Mouse (Mus musculus) forebrain, embryonic 10.5 days (tissue): ENCODE data around the gene Aco2. TPM values are rescaled to one million over a fixed set of nuclear protein-coding genes. Genes with fewer than 3 reads are reported as not detected.

Source experiments
- DNase-seq: peaks from one replicate; pipeline ENCODE4 v3.0.0-alpha.2; 2017; ENCODE audit warnings: low spot score; ENCODE audit errors: extremely low spot score
- H3K27ac ChIP-seq: fragments of 300-500 bp; sonication (generic); 2 replicates; pipeline ENCODE4 v1.5.1; 2016; ENCODE audit warnings: mild to moderate bottlenecking
- H3K27me3 ChIP-seq: fragments of 300-500 bp; sonication (generic); 2 replicates; pipeline ENCODE4 v1.6.1; 2016; ENCODE audit warnings: mild to moderate bottlenecking; ENCODE audit not compliant: poor library complexity, severe bottlenecking
- H3K36me3 ChIP-seq: fragments of 300-500 bp; sonication (generic); replicated peaks from 2 replicates; pipeline ENCODE4 v1.6.1; 2016; ENCODE audit warnings: mild to moderate bottlenecking, moderate library complexity
- H3K4me1 ChIP-seq: fragments of 300-500 bp; sonication (generic); 2 replicates; pipeline ENCODE4 v1.6.1; 2016
- H3K4me3 ChIP-seq: fragments of 300-500 bp; sonication (generic); 2 replicates; pipeline ENCODE4 v1.5.1; 2016; ENCODE audit warnings: mild to moderate bottlenecking, moderate library complexity
- H3K9me3 ChIP-seq: fragments of 300-500 bp; sonication (generic); 2 replicates; pipeline ENCODE4 v1.6.1; 2016; ENCODE audit warnings: mild to moderate bottlenecking, moderate library complexity
- WGBS: fragments of 180-500 bp; shearing (Covaris S2); methylation state at CpG from one replicate; pipeline ENCODE4 v1.1.7; 2016; 5-methylcytosine and 5-hydroxymethylcytosine counted together
- polyA plus RNA-seq: library from polyadenylated mRNA; unstranded; fragments of >200 nt; fragmentation: Nextera tagmentation; extraction: Ambion mirVana; gene quantifications from 2 replicates; pipeline ENCODE4 v1.2.1, GENCODE M21; 2016

The Aco2 gene
- polyA plus RNA-seq, 1 experiment from 2014 or later = 147 TPM

GRCm38 (mm10) chr15:81920546-81921217, 48.6 kb downstream of the Aco2 start:
- H3K27ac ChIP-seq = no peak overlapping the region
- H3K4me3 ChIP-seq = no peak overlapping the region
- no peaks in the 10 kb centered on the region for H3K27me3 ChIP-seq
- WGBS = 88% methylated on average over 10 of the region's 10 CpGs
- no peaks in the 10 kb centered on the region for H3K9me3 ChIP-seq
- DNase-seq = no peak
- H3K36me3 ChIP-seq = peaks cover 70% of the 10 kb centered on the region
- H3K4me1 ChIP-seq = peaks cover 19% of the 10 kb centered on the region

- H3K36me3 ChIP-seq = peaks cover 64% of the 10 kb centered on the region
- H3K27me3 ChIP-seq = no peaks in the 10 kb centered on the region
- H3K4me3 ChIP-seq = no peak overlapping the region
- no peak for DNase-seq
- no peak overlapping the region for H3K27ac ChIP-seq
- 75% methylated on average over 5 of the region's 5 CpGs for WGBS
- no peaks in the 10 kb centered on the region for H3K9me3 ChIP-seq
- peaks cover 25% of the 10 kb centered on the region for H3K4me1 ChIP-seq
These were observed 49.1 kb downstream of the Aco2 start for GRCm38 (mm10) chr15:81921255-81921654.

- Histone ChIP-seq H3K4me3 (peak overlapping the region; percentile 92), H3K4me1 (peaks cover 42% of the 10 kb centered on the region), H3K27ac (peak overlapping the region; percentile 89; the same call in 1 of the 2 replicates), H3K36me3 (peaks cover 36% of the 10 kb centered on the region), H3K27me3 (no peaks in the 10 kb centered on the region), H3K9me3 (no peaks in the 10 kb centered on the region)
- DNase-seq = no peak
- WGBS = 89% methylated on average over 11 of the region's 11 CpGs
These were observed 52.8 kb downstream of the Aco2 start for GRCm38 (mm10) chr15:81924933-81925332.

DNA sequence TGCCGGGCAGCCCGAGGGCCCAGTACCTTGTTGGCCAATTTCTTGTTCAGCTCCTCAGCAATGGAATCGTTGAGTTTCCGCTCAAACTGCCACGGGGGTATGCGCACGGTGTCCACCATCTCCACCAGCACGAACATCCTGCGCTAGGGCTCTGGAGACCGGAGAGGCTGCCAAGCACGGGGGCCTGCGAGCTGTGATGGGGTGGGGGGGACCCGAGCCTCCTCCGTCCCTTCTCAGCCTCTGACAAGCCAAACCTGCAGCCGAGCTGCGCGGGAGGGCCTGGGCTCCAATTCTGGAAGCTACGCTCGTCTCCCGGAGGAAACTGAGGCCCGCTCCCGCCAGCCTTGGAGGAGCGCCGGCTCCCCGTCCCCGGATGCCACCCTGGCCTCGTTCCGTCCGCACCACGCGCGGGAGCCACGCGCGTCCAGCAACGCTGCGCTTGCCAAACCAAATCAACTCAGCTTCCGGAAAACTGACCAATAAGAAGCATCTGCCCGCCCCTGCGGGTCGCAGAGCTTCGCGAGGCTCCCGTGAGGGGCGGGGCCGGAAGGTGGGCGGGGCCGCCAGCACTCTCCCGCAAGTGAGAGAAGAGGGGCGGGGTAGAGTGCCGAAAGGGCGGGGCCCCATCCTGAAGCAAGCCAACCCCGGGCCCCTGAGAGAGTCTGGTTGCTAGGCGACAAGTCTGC, 53.8 kb downstream of the Aco2 start, which contains the start of gene Polr3h:
TSS of gene Polr3h (minus strand) at position 481 of the 686 bp plus-strand sequence.
- H3K36me3 ChIP-seq = peaks cover 30% of the 10 kb centered on the region
- peaks cover 42% of the 10 kb centered on the region for H3K4me1 ChIP-seq
- no peaks in the 10 kb centered on the region for H3K27me3 ChIP-seq
- DNase-seq = peak; percentile 97
- H3K27ac ChIP-seq = peak within 1 kb of the TSS; percentile 89
- peak within 1 kb of the TSS; percentile 92 for H3K4me3 ChIP-seq
- WGBS = under 1% methylated on average over 54 of the region's 54 CpGs
- H3K9me3 ChIP-seq = no peaks in the 10 kb centered on the region

DNA sequence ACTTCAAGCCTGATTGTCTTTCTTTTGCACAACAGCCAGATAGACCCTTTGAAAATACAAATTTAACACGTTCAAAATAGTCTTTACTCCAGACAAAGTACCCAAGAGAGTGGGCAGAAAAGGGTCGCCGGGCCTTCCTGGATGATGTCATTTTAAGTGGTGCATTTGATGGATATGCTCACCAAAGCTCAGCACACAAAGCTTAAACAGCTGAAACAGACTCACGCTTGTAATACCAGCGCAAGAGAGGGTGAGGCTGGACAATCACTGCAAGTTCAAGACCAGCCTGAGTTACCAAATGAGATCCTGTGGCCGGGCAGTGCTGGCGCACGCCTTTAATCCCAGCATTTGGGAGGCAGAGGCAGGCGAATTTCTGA, 54.3 kb downstream of the Aco2 start:
- Histone ChIP-seq H3K4me3 (peak overlapping the region; percentile 92), H3K27me3 (no peaks in the 10 kb centered on the region), H3K9me3 (no peaks in the 10 kb centered on the region), H3K27ac (peak overlapping the region; percentile 89), H3K36me3 (peaks cover 25% of the 10 kb centered on the region), H3K4me1 (peaks cover 42% of the 10 kb centered on the region)
- DNase-seq = no peak
- WGBS = 34% methylated on average over 9 of the region's 9 CpGs

GRCm38 (mm10) chr15:81927741-81928140, 55.6 kb downstream of the Aco2 start:
- Histone ChIP-seq H3K36me3 (peaks cover 14% of the 10 kb centered on the region), H3K4me3 (no peak overlapping the region), H3K27ac (peak overlapping the region; percentile 60; the same call in 1 of the 2 replicates), H3K27me3 (no peaks in the 10 kb centered on the region), H3K9me3 (no peaks in the 10 kb centered on the region), H3K4me1 (peaks cover 43% of the 10 kb centered on the region)
- DNase-seq = no peak
- 64% methylated on average over 4 of the region's 4 CpGs for WGBS

DNA sequence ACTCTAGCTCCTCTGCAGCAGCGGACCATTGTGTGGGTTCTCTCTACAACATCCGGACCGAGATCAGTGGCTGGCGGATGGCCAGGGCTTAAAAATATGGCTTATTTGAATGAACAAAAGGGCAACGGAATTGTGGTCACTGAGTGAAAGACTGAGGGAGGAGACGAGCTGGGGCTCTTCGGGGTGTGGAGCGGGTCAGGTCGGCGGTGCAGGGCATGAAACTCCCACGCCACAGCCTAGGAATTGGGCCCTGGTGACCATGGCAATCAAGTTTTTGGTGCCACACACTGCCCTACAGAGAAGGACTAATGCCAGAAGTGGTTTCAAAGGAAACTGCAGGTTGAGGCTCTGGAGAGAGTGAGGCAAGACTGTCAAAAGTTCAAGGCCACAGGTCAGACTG, 56.2 kb downstream of the Aco2 start:
- WGBS = 75% methylated on average over 11 of the region's 11 CpGs
- H3K4me1 ChIP-seq = peaks cover 48% of the 10 kb centered on the region
- H3K27ac ChIP-seq = no peak overlapping the region; the same call in 1 of the 2 replicates
- no peak overlapping the region for H3K4me3 ChIP-seq
- DNase-seq = no peak
- H3K36me3 ChIP-seq = peaks cover 12% of the 10 kb centered on the region
- no peaks in the 10 kb centered on the region for H3K27me3 ChIP-seq
- no peaks in the 10 kb centered on the region for H3K9me3 ChIP-seq

GRCm38 (mm10) chr15:81932951-81933470, 60.9 kb downstream of the Aco2 start:
- DNase-seq = no peak
- Histone ChIP-seq H3K4me3 (no peak overlapping the region), H3K9me3 (no peaks in the 10 kb centered on the region), H3K36me3 (no peaks in the 10 kb centered on the region), H3K27me3 (peaks cover 21% of the 10 kb centered on the region), H3K27ac (peak overlapping the region; percentile 25; the same call in 1 of the 2 replicates), H3K4me1 (peaks cover 34% of the 10 kb centered on the region)
- WGBS = 52% methylated on average over 12 of the region's 12 CpGs

- H3K27me3 ChIP-seq = peaks cover 24% of the 10 kb centered on the region
- H3K4me1 ChIP-seq = peaks cover 38% of the 10 kb centered on the region
- no peaks in the 10 kb centered on the region for H3K36me3 ChIP-seq
- DNase-seq = no peak
- no peak overlapping the region for H3K27ac ChIP-seq
- no peak overlapping the region for H3K4me3 ChIP-seq
- WGBS = 78% methylated on average over 1 of the region's 1 CpGs
- no peaks in the 10 kb centered on the region for H3K9me3 ChIP-seq
These were observed 61.9 kb downstream of the Aco2 start for GRCm38 (mm10) chr15:81933986-81934385.

- WGBS = 58% methylated on average over 7 of the region's 7 CpGs
- H3K4me1 ChIP-seq = peaks cover 38% of the 10 kb centered on the region
- no peak for DNase-seq
- peak overlapping the region; percentile 57 for H3K4me3 ChIP-seq
- peak overlapping the region; percentile 76 for H3K27ac ChIP-seq
- no peaks in the 10 kb centered on the region for H3K36me3 ChIP-seq
- peaks cover 24% of the 10 kb centered on the region for H3K27me3 ChIP-seq
- no peaks in the 10 kb centered on the region for H3K9me3 ChIP-seq
These were observed 63.9 kb downstream of the Aco2 start for GRCm38 (mm10) chr15:81935869-81936637.

GRCm38 (mm10) chr15:81936679-81937078, 64.6 kb downstream of the Aco2 start, which contains the start of gene Csdc2:
Gene Csdc2, plus strand, starts transcription at chr15:81936759.
- Histone ChIP-seq H3K27ac (peak within 1 kb of the TSS; percentile 76), H3K27me3 (peaks cover 24% of the 10 kb centered on the region)
- DNase-seq = peak; percentile 44

DNA sequence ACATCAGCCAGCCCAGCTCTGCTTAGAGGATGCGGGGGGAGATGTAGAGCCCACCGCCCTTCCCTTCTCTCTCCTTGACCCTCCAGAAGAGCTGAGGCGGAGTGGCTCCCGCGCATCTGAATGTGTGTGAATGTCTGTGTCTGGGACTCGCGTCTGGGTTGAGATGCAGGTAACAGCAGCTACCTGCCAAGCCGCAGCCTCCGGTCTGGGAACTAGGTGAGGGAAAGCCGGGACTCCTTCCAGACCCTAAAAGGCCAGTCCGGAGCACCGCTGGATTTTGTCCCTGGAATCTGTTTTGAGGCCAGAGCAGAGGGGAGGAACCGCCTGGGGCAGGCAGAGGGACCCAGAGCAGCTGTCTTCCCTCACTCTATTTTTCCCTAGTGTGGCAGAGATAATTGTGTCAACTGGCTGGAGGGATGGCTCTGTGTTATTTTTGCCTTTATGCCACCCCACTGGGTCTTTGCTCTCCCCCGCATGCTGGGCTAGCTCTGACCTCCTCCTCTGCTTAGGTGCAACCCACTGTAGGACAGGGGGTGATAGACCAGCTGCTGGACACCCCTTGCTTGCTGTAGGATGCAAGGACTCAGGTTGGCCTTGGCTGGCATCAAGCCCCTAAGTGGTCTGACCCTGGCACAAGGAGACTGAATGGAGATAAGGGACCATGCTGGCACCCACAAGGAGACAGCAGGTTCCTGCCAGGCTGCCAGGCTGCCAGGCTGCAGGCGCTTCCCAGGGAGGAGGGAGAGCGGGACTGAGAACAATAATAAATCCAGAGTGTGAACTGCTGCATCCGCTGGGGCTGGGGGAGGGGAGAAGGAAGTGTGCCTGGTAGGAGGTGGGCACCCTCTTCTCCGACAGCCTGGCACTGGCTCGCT, 65.2 kb downstream of the Aco2 start:
- DNase-seq = no peak
- H3K27ac ChIP-seq = peak overlapping the region; percentile 76
- no peaks in the 10 kb centered on the region for H3K36me3 ChIP-seq
- WGBS = 9% methylated on average over 19 of the region's 19 CpGs
- H3K4me3 ChIP-seq = peak overlapping the region; percentile 57
- peaks cover 42% of the 10 kb centered on the region for H3K4me1 ChIP-seq
- H3K9me3 ChIP-seq = no peaks in the 10 kb centered on the region
- peaks cover 24% of the 10 kb centered on the region for H3K27me3 ChIP-seq

More at GRCm38 (mm10) chr15:81936679-81937078, 64.6 kb downstream of the Aco2 start, which contains the start of gene Csdc2:
- peaks cover 38% of the 10 kb centered on the region for H3K4me1 ChIP-seq
- peak within 1 kb of the TSS; percentile 57 for H3K4me3 ChIP-seq
- 0% methylated on average over 12 of the region's 12 CpGs for WGBS
- no peaks in the 10 kb centered on the region for H3K36me3 ChIP-seq
- no peaks in the 10 kb centered on the region for H3K9me3 ChIP-seq
